Mouse (Mus musculus) yolk sac, embryonic 10.5 days (tissue): ENCODE results near the gene Arid1a.
"Not testable (repeated sequence)": the region's sequence is repeated elsewhere in the genome, so short reads cannot be mapped to it uniquely, and the experiment has no call there.

ENCODE experiments used
- DNase-seq: peaks from one replicate; pipeline ENCODE4 v3.0.0-alpha.2; 2017; ENCODE audit warnings: low spot score

Gene Arid1a

DNA sequence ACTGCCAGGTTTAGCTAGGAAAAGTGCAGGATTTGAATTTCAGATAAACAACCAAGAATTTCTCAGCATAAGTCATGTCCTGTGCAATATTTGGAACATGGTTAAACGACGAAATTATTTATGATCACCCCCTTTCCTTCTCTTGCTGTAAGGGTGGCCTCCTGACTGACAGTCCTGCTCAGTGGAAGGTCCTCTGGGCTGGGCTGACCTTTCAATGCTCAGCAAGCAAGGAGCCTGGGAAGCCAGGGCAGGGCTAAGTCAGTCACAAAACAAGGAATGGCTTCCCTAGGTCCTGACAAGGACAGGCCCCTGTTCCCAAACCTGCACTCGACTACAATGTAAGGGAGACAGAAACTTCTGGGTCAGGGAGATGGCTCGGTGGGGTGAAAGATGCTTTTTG lies 104.6 kb downstream of the Arid1a start:
- no peak for DNase-seq

DNA sequence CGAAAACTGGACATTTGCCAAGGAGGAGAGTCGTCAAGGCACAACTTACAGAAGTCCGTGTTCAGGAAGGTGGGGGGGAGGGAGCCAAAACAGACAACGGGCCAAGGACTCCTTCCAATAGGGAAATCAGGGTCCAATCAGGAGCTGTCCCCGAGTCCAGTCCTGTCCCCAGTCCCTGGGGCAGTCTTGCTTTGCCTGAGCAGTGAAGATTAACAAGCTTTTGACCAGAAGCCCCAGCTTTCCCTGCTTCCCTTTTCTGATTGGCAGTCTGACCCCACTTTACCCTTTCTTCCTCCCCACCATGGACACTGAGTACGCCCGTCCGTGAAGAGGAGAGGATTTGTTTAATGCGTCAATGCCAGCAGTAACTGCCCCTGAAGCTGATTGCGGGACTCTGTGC lies 105.1 kb downstream of the Arid1a start:
- no peak for DNase-seq

DNA sequence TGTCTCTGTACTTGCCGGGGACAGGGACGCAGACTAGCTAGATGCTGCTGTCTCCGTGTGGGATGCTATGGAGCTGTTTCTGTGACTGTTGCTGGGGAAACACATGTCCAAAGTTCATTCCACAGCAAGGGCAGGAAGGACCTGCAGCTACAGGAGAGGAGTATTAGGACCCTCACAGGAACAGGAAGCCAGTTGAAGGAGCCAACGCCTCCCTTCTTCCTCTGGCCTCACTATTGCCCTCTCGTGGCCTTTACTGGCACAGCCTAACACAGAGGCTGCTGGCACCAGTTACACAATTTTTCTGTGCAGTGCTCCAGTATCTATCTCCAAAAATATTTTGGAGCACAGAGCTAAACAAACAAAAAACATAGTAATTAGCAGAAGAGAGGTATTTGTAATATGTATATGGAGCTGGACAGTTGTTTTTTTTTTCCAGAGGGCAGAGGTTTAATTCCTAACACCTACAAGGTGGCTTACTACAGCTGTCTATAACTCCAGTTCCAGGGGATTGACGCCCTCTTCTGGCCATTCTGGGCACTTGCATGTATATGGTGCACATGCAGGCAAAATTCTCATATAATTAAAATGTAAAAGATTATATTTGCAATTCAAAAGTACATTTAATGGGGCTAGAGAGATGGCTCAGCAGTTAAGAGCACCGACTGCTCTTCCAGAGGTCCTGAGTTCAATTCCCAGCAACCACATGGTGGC lies 106.4 kb downstream of the Arid1a start, which contains the start of gene Zdhhc18:
Zdhhc18 (minus strand) TSS at position 166 of the 711 bp plus-strand sequence.
- DNase-seq: peak; percentile 75

DNA sequence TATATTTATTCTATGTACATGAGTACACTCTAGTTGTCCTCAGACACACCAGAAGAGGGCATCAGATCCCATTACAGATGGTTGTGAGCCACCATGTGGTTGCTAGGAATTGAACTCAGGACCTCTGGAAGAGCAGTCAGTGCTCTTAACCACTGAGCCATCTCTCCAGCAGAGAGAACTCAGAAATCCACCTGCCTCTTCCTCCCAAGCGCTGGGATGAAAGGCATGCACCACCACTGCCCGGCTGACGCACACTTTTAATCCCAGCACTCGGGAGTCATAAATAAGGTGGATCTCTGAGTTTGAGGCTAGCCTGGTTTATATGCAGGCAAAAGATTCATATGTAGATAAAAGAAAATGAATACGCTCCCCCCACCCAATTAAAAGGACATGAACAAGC lies 107.1 kb downstream of the Arid1a start:
- DNase-seq: not testable (repeated sequence)

DNA sequence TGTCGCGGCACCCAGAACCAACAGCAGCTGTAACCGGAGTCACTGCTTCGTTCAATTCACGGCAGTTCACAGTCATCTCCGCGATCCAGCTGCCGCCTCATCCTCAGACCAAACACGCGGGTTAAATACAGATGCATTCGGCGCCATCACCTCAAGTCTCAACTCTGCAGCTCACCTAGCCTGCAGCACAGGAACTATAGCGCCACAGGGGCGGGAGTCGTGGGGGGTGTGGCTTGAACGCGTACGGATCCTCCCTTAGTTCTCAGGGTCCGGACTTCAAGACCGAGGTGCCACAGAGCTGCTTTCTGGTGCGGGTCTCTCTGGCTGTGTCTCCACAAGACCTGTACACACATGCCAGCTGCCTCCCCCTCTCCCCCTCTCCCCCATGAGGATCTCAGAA lies 110.9 kb downstream of the Arid1a start:
- no peak for DNase-seq

DNA sequence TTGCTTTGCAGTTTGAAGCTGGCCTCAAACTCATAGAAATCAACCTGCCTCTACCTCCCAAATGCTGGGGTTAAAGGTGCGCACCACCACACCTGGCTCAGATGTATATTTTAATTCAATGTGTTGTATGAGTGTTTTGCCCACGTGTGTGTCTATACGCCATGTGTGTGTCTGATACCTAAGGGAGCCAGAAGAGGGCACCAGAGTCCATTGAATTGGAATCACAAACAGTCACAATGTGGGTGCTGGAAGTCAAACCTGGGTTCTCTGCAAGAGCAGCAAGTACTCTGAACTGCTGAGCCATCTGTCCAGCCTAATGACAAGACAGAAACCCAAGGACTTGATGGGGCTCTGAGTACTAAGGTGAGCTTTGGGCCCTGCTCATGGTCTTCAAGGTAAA lies 111.4 kb downstream of the Arid1a start:
- DNase-seq: no peak

DNA sequence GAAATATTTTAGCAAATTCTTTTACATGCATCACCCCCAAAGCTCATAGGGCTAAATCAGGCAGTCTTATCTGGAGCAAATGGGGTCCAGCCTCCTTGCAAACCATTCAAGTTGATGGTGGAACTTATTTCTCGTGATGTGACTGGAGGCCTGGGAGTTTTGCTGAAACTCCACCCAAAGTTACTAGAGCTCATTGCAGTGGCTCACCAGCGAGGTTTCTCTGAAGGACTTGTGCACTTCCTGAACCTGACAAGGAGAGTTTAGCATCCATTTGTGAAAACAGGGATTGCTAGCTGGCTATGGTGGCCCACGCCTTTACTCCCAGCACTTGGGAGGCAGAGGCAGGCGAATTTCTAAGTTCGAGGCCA lies 122.5 kb downstream of the Arid1a start:
- no peak for DNase-seq

DNA sequence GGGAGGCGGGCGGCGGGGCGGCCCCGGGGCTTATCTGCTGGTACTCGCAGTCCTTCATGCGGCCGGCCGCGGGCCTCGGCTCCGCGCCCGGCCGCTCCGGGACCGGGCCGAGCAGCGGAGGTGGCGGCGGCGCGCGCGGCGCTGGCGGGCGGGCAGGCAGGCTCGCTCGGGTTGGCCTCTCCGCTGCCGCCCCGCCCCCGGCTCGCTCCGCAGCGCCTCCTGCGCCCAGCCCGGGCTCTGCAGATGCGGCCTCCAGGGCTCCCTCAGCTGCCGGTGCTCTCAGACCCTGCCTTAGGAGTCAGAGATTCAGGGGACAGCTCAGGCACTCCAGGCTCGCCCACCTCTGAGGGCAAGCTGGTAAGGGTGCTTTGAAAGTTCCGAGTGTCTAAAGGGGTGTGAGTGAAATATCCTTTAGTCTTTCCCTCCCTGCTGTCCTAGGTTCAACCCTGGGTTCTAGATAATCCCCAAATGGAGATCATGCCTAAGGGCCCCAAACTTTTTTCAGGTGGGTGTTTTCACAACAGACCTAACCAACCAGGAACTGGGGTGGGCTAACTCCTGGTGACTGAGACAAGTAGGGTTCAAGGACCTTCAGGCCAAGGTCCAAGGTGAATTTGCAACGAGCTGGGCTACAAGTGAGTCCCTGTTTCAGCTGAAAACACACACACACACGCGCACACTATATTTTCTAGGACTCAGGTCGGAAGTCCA lies 123.1 kb downstream of the Arid1a start:
- peak; percentile 81 for DNase-seq

DNA sequence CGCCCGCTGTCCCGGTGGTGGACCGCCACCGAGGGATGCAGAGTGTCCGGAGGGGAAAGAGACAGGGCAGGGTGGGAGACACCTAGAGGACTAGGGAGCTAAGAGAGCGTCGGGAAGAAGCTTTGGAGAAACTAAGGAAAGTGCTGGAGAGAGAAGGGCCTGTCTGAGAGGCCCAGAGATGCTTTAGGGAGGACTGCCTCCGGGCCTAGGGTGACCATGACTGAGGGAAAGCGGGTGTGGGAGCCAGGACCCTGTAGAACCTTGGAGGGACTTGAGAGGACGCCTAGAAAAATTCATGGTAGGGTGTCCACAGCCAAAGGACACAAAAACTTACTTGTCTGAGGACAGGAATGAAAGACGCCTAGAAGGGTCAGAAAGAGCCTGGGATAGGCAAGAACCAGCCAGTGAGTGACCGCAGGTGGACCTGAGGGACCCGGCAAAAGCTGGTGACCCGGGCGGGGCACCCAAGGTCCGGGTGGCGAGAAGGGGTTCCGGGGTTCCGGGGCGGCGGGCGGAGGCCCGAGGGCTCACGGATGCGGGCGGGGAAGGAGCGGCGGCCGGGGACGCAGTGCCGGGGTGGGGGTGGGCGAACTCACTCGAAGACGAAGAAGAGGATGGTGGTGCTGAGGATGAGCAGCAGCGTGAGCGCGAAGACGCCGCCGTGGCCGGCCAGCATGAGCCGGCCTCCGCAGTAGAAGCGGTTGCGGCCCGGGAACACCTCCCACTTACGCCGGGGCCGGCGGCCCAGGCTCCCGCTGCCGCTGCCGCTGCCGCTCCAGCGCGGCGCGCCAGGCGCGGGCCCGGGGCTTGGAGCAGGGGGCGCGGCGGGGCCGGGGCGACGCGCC lies 123.9 kb downstream of the Arid1a start:
- DNase-seq: peak; percentile 20

DNA sequence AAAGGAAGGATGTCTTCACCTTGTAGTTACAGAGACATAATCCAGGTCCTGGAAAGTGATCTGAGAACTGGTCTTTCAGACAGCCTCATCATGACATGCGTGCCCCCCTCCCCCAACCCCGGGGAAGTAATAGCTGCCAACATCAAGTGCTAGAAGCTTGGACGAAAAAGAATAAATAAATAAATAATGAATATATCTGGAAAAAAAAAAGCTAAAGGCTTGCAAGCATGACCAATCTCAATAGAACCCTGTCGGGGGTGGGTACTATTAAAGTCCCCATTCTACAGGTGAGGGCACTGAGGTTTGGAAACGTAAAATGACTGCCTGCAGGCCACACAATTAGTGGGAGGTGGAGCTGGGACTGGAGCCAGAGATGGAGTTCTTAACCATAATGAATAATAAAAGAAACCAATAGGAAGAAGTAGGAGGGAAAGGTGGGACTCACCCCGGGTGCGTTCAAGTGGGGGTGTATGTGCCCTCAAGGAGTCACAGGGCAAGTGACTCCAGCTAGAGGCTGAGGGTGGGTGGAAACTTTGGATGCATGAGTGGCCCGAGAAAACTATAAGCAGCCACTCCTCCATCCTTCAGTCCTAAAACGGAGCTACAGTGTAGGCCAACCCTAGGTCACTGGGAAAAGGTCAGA lies 124.7 kb downstream of the Arid1a start:
- DNase-seq: no peak

DNA sequence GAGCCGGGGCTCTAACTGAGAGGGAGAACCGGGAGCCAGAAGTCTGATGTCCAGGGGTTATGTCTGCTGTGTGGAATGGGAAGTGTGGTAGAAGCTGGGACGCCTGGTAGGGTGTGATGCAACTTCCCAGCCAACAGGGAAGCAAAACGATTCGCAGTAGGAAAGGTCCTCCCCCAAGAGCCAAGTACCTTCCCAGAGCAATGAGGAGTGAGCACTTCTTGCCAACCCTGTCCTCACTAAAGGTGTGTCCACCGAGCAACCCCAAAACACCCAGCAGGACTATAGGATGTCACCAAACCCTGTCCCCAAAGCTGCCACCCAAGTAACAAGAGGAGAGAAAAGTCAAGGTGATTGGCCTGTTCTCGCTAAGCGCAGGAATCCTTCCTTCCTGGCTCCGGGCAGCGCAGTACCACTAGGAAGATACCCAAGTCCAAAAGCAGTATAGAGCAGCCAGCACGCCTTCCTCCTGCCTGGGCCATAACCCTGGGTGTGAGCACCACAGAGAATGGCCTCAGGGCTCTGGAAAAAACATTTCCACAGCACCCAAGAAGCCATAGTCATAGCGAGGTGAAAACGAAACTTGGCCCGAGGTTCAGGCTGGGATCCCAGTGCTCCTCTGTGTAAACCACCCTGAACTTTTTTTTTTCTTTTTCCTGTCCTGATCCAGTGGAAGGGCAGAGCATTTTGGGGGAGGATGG lies 125.3 kb downstream of the Arid1a start:
- no peak for DNase-seq

DNA sequence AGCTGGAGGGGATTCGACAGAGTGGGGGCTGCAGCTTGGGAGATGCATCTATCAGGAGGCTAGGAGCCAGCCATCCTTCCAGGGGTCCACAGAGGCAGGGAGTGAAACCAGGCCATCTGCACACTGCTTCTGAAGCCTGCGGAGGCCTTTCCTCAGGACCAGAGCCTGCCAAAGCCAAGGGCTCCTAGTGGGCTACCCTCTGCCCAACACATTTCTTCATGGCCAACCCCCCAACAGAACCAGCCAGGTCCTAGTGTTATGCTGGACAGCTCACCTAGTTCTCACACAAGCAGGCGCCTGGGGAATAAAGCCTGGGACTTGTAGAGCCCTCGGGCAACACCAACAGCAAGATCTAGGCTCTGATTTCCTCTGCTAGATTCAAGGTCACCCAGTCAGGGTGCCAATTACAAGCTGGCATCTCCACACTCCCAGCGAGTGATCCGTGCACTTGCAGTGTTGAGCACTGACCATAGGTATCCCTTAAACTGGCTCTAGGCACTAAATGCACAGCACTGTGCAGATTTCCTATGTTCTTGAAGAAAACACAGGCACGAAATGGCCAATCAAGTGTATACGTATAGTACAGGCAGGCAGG lies 126.1 kb downstream of the Arid1a start:
- no peak for DNase-seq

DNA sequence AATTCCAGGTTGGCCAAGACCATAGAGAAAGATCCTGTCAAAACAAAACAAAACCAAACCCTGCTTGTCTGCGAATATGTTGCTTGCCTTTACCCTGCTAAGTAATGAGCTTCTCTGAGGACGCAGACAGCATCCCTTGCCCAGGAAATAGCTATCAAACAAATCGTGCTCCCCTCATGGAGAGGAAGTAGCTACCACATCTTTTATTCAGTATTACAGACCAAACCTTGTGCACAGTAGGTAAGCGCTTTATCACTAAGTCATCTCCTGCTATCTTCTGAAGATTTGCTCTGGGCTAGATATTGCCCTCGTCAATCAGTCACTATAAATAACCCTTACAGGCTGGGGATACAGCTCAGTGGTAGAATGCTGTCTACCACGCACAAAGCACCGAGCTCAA lies 127.4 kb downstream of the Arid1a start:
- no peak for DNase-seq
